Mouse (Mus musculus) kidney, postnatal 0 days (tissue): Measurements from ENCODE around the gene Rasgrf2. TPM values are rescaled to one million over a fixed set of nuclear protein-coding genes. Genes with fewer than 3 reads are reported as not detected.
A peak's percentile ranks its signal among the peaks of the same experiment; 100 is the strongest.

Experiments used
- ATAC-seq: fragments of 200-750 bp; cut with Nextera tagmentation; replicated peaks from 2 replicates; pipeline ENCODE4 v1.8.0; 2017; ENCODE audit warnings: low read depth, moderate number of reproducible peaks, moderate TSS enrichment, moderate library complexity; ENCODE audit not compliant: low FRiP score
- DNase-seq: peaks from one replicate; pipeline ENCODE4 v3.0.0-alpha.2; 2016; ENCODE audit warnings: low spot score
- H3K27ac ChIP-seq: fragments of 300-500 bp; sonication (generic); 2 replicates; pipeline ENCODE4 v1.5.1; 2014; ENCODE audit warnings: mild to moderate bottlenecking
- H3K27me3 ChIP-seq: fragments of 300-500 bp; sonication (generic); 2 replicates; pipeline ENCODE4 v1.6.1; 2014; ENCODE audit warnings: low read length, mixed read lengths; ENCODE audit not compliant: insufficient read depth
- H3K36me3 ChIP-seq: fragments of 300-500 bp; sonication (generic); 2 replicates; pipeline ENCODE4 v1.6.1; 2014; ENCODE audit warnings: low read length, mixed read lengths; ENCODE audit not compliant: insufficient read depth
- H3K4me1 ChIP-seq: fragments of 300-500 bp; sonication (generic); replicated peaks from 2 replicates; pipeline ENCODE4 v1.6.1; 2014; ENCODE audit warnings: antibody characterized with exemption, low read length, mixed read lengths; ENCODE audit not compliant: insufficient read depth
- H3K4me2 ChIP-seq: fragments of 300-500 bp; sonication (generic); 2 replicates; pipeline ENCODE4 v1.6.1; 2014; ENCODE audit warnings: mild to moderate bottlenecking, low read length, moderate library complexity, mixed read lengths
- H3K4me3 ChIP-seq: fragments of 300-500 bp; sonication (generic); replicated peaks from 2 replicates; pipeline ENCODE4 v1.5.1; 2014; ENCODE audit warnings: low read depth, low read length
- H3K9ac ChIP-seq: fragments of 300-500 bp; sonication (generic); 2 replicates; pipeline ENCODE4 v1.6.1; 2014; ENCODE audit warnings: low read depth, low read length
- H3K9me3 ChIP-seq: fragments of 300-500 bp; sonication (generic); replicated peaks from 2 replicates; pipeline ENCODE4 v1.6.1; 2016; ENCODE audit warnings: low read length, inconsistent platforms, mixed read lengths
- CTCF ChIP-seq: IDR thresholded peaks from 2 replicates; pipeline ENCODE4 v1.5.1; 2016; ENCODE audit warnings: antibody characterized with exemption, low read depth, mild to moderate bottlenecking, moderate library complexity
- WGBS: fragments of 180-500 bp; shearing (Covaris S2); extraction: QIAGEN DNeasy Blood & Tissue Kit; methylation state at CpG from one replicate; pipeline ENCODE4 v1.1.7; 2014; 5-methylcytosine and 5-hydroxymethylcytosine counted together
- polyA plus RNA-seq: library from polyadenylated mRNA; unstranded; fragments of >200 nt; fragmentation: Nextera tagmentation; extraction: Ambion mirVana; gene quantifications from 2 replicates; pipeline ENCODE4 v1.2.1, GENCODE M21; 2015

Rasgrf2 gene
- polyA plus RNA-seq, 1 experiment from 2014 or later, result 0.82 TPM

- H3K4me3 ChIP-seq, result no peak overlapping the region
- 61% methylated on average over 9 of the region's 9 CpGs for WGBS
- H3K9ac ChIP-seq, result no peak overlapping the region
- no peak for ATAC-seq
- no peak overlapping the region for H3K27ac ChIP-seq
- H3K4me2 ChIP-seq, result no peak overlapping the region
- no peaks in the 10 kb centered on the region for H3K27me3 ChIP-seq
- H3K36me3 ChIP-seq, result no peaks in the 10 kb centered on the region
- no peaks in the 10 kb centered on the region for H3K4me1 ChIP-seq
- TF ChIP-seq CTCF, result peak; percentile 75
- no peaks in the 10 kb centered on the region for H3K9me3 ChIP-seq
- DNase-seq, result peak; percentile 61
Observed at GRCm38 (mm10) chr13:91881837-91882480, 249.5 kb downstream of the Rasgrf2 start.

DNA sequence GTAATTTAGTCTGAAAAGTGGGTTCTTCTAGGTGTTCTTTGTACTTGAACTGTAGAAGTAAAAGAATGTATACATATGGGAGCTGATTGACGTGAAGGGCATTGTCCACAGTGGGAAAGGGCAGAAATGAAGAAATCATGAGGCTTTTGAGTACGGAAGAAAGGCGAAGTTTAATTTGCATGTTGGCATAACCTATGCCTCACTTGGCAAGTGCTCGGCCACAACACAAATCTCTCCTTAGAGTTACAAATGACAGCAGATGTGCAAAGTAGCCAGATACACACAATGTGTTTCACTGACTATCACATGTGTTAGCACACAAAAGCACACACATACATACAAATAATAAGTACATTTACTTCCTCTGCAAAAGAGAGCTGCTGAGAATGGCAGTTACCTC lies 251.2 kb downstream of the Rasgrf2 start:
- Histone ChIP-seq H3K4me3 (no peak overlapping the region), H3K27me3 (no peaks in the 10 kb centered on the region), H3K4me2 (no peak overlapping the region), H3K9me3 (no peaks in the 10 kb centered on the region), H3K9ac (no peak overlapping the region), H3K4me1 (no peaks in the 10 kb centered on the region), H3K36me3 (no peaks in the 10 kb centered on the region), H3K27ac (no peak overlapping the region)
- TF ChIP-seq CTCF, result no peak
- 82% methylated on average over 4 of the region's 4 CpGs for WGBS
- ATAC-seq (no peak), DNase-seq (no peak)

DNA sequence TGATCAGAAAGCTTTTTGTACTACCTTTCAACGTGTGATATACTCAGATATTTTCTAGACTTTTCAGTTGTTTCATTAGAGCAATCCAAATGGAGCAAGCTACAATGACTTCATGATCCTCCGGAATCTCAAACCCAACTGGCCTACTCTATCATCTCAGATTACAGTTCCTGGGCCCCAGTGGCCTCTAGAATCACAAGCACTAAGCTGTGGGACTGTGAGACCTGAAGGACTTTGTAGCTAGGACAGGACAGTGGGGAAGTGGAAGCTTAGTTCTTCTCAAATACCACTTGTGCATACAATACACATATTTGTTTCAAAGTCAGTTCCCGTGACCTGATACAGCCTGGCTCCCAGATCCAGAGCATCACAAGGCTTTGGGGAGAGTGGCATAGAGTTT lies 253.5 kb downstream of the Rasgrf2 start:
- Histone ChIP-seq H3K9ac (no peak overlapping the region), H3K4me3 (no peak overlapping the region), H3K27me3 (no peaks in the 10 kb centered on the region), H3K36me3 (no peaks in the 10 kb centered on the region), H3K4me1 (no peaks in the 10 kb centered on the region), H3K4me2 (no peak overlapping the region), H3K9me3 (no peaks in the 10 kb centered on the region), H3K27ac (no peak overlapping the region)
- 79% methylated on average over 3 of the region's 3 CpGs for WGBS
- TF ChIP-seq CTCF, result no peak
- DNase-seq (no peak), ATAC-seq (no peak)

- Histone ChIP-seq H3K4me3 (no peak overlapping the region), H3K9me3 (no peaks in the 10 kb centered on the region), H3K36me3 (no peaks in the 10 kb centered on the region), H3K4me2 (no peak overlapping the region), H3K27me3 (no peaks in the 10 kb centered on the region), H3K9ac (no peak overlapping the region), H3K4me1 (no peaks in the 10 kb centered on the region), H3K27ac (no peak overlapping the region)
- ATAC-seq (no peak), DNase-seq (no peak)
- TF ChIP-seq CTCF, result no peak
- 77% methylated on average over 10 of the region's 10 CpGs for WGBS
Observed at GRCm38 (mm10) chr13:91877350-91877749, 254.1 kb downstream of the Rasgrf2 start.

- Histone ChIP-seq H3K4me1 (no peaks in the 10 kb centered on the region), H3K27me3 (no peaks in the 10 kb centered on the region), H3K4me3 (no peak within 1 kb of the TSS), H3K9ac (no peak within 1 kb of the TSS), H3K9me3 (no peaks in the 10 kb centered on the region), H3K4me2 (no peak within 1 kb of the TSS), H3K27ac (no peak within 1 kb of the TSS), H3K36me3 (no peaks in the 10 kb centered on the region)
- DNase-seq (no peak), ATAC-seq (peak; percentile 78)
- no peak for TF ChIP-seq CTCF
- 60% methylated on average over 5 of the region's 5 CpGs for WGBS
Observed at GRCm38 (mm10) chr13:91876741-91877349, 254.6 kb downstream of the Rasgrf2 start, which contains the start of gene Ckmt2. TSS of gene Ckmt2 (minus strand) at chr13:91876885.

DNA sequence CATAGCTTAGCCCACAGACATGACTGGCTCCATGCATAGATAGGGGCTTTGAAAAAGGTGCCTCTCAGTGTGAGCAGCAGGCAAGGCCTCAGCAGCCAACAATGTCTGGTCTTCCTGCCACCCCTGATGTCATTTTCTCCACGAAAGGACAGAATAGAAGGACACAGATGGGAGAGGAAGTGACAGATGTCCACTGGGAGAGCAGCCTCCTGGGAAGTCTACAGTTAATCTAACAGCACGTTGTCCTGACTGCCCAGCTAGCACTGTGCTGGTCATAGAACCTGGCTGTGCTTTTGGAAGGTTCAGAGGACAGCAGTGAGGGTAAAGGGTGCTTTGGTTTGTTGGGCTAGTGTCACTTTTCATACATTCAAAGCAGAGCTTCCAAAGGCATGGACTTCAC lies 255.9 kb downstream of the Rasgrf2 start:
- WGBS, result 44% methylated on average over 2 of the region's 2 CpGs
- TF ChIP-seq CTCF, result no peak
- no peak for ATAC-seq

More for the DNA sequence above, 255.9 kb downstream of the Rasgrf2 start:
- no peak overlapping the region for H3K27ac ChIP-seq
- no peak for DNase-seq
- H3K9me3 ChIP-seq, result no peaks in the 10 kb centered on the region
- no peaks in the 10 kb centered on the region for H3K4me1 ChIP-seq
- H3K4me3 ChIP-seq, result no peak overlapping the region
- no peak overlapping the region for H3K4me2 ChIP-seq
- no peaks in the 10 kb centered on the region for H3K27me3 ChIP-seq
- no peaks in the 10 kb centered on the region for H3K36me3 ChIP-seq
- no peak overlapping the region for H3K9ac ChIP-seq
